Mouse (Mus musculus): ENCODE data around the gene Olfr640. TPM values are rescaled to one million over a fixed set of nuclear protein-coding genes. Genes with fewer than 3 reads are reported as not detected.

Olfr640 gene
- polyA plus RNA-seq (2012; rRNA removed), result not detected in 2 replicates

GRCm38 (mm10) chr7:104025473-104025872 is at the start of gene Olfr640:
Gene Olfr640 (minus strand): TSS chr7:104025573.

GRCm38 (mm10) chr7:104071769-104072168 is 46.4 kb upstream of the Olfr640 start, which contains the start of gene Olfr644:
Gene Olfr644 (minus strand): TSS chr7:104071869.

DNA sequence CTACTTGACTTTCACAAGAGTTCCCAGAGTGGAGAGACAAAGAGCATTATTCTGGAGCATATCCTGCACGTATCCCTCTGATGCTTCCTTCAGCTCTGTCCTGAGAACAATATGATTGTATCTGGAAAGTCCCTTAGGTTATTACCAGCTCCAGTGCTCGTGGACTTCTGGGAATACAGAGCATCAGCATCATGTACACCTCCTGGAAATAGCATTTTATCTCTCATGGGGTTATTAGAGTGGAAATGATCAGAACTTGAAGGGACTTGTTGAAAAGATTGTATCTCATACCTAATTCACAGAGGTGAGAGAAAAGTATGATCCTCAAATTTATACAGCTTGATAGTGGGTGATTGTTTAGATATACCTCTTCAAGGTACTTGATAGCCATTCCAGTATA is 36.0 kb upstream of the Olfr640 start, which contains the start of gene 4930516K23Rik:
4930516K23Rik (minus strand) TSS at position 101 of the 400 bp plus-strand sequence.

GRCm38 (mm10) chr7:104052566-104052965 is 27.2 kb upstream of the Olfr640 start, which contains the start of gene Olfr642:
Gene Olfr642 (minus strand): TSS chr7:104052666.

GRCm38 (mm10) chr7:104035145-104035544 is 9.8 kb upstream of the Olfr640 start, which contains the start of gene Olfr641:
Gene Olfr641 (plus strand): TSS chr7:104035445.

DNA sequence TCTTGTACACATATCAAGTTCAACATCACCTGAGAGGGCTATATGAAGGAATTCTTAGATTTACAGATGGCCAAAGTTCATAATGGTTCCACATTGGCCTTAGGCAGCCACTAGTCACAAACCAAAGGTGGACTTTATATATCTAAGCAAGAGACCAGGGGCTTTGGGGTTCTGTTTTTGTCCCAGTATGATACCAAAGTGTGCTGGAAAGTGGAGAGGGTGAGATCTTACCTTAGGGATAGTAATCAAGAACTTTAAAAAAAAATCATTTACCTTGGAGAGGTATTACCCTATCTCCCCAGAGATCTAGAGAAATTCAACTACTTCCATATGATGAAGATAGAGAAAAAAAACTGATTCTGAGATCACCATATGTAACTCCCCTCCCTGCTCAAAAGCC is 8.2 kb downstream of the Olfr640 start, which contains the start of gene Olfr639:
Olfr639 (minus strand) TSS at position 101 of the 400 bp plus-strand sequence.

GRCm38 (mm10) chr7:103998446-103998845 is 26.9 kb downstream of the Olfr640 start, which contains the start of gene Olfr638:
Gene Olfr638 (plus strand): TSS chr7:103998746.

DNA sequence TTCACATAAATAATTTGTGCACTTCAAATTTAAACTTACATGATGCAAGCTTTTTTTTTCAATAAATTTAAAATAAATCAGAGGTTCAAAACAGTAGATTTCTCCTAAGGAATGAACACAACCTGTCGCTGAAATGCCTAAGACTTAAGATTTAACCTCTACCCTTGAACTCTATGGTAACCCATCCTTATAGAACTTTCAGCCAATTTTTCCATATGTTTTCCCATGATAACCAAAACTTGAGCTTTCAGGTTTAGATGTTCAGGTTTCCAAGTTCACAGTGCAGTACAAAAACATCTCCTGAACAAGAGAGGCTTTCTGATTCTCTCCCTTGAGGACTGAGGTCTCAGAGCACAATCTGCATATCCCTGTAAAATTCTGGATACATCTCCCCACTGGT is 54.5 kb downstream of the Olfr640 start, which contains the start of gene Olfr635:
Olfr635 (plus strand) TSS at position 301 of the 400 bp plus-strand sequence.

Other genes with a start within 250 kb of the Olfr640 start
- not detected in 2 replicates for gene Olfr68, start 245.9 kb downstream of the Olfr640 start, polyA plus RNA-seq (2012; rRNA removed)
- not detected in 2 replicates for gene Olfr67, start 233.8 kb downstream of the Olfr640 start, polyA plus RNA-seq (2012; rRNA removed)
- 762 and 1,375 TPM in 2 replicates for gene Hbb-bt, start 211.6 kb downstream of the Olfr640 start, polyA plus RNA-seq (2012; rRNA removed)
- 2,826 and 5,558 TPM in 2 replicates for gene Hbb-bs, start 197.5 kb downstream of the Olfr640 start, polyA plus RNA-seq (2012; rRNA removed)
- gene Hbb-bh2, start 185.1 kb downstream of the Olfr640 start, polyA plus RNA-seq (2012; rRNA removed), result not detected in 2 replicates
- gene Hbb-bh1, start 182.4 kb downstream of the Olfr640 start, polyA plus RNA-seq (2012; rRNA removed), result 7.1 and 8.0 TPM in 2 replicates
- gene Hbb-y, start 172.4 kb downstream of the Olfr640 start, polyA plus RNA-seq (2012; rRNA removed), result 602 and 840 TPM in 2 replicates
- not detected in 2 replicates for gene Olfr66, start 139.3 kb downstream of the Olfr640 start, polyA plus RNA-seq (2012; rRNA removed)
- not detected in 2 replicates for gene Olfr64, start 131.1 kb downstream of the Olfr640 start, polyA plus RNA-seq (2012; rRNA removed)
- not detected in 2 replicates for gene Olfr65, start 122.1 kb downstream of the Olfr640 start, polyA plus RNA-seq (2012; rRNA removed)
- not detected in 2 replicates for gene Olfr631, start 96.7 kb downstream of the Olfr640 start, polyA plus RNA-seq (2012; rRNA removed)
- gene Olfr632, start 91.2 kb downstream of the Olfr640 start, polyA plus RNA-seq (2012; rRNA removed), result not detected in 2 replicates
- gene Olfr633, start 81.1 kb downstream of the Olfr640 start, polyA plus RNA-seq (2012; rRNA removed), result not detected in 2 replicates
- not detected in 2 replicates for gene Olfr635, start 54.4 kb downstream of the Olfr640 start, polyA plus RNA-seq (2012; rRNA removed)
- gene Olfr638, start 26.8 kb downstream of the Olfr640 start, polyA plus RNA-seq (2012; rRNA removed), result not detected in 2 replicates
- gene Olfr639, start 8.3 kb downstream of the Olfr640 start, polyA plus RNA-seq (2012; rRNA removed), result not detected in 2 replicates
- gene Olfr641, start 9.9 kb upstream of the Olfr640 start, polyA plus RNA-seq (2012; rRNA removed), result not detected in 2 replicates
- gene Olfr642, start 27.1 kb upstream of the Olfr640 start, polyA plus RNA-seq (2012; rRNA removed), result not detected in 2 replicates
- gene 4930516K23Rik, start 35.9 kb upstream of the Olfr640 start, polyA plus RNA-seq (2012; rRNA removed), result not detected in 2 replicates
- not detected in 2 replicates for gene Olfr644, start 46.3 kb upstream of the Olfr640 start, polyA plus RNA-seq (2012; rRNA removed)
- not detected in 2 replicates for gene Olfr645, start 59.9 kb upstream of the Olfr640 start, polyA plus RNA-seq (2012; rRNA removed)
- gene Olfr646, start 79.3 kb upstream of the Olfr640 start, polyA plus RNA-seq (2012; rRNA removed), result not detected in 2 replicates
- gene Ubqln5, start 104.3 kb upstream of the Olfr640 start, polyA plus RNA-seq (2012; rRNA removed), result not detected in 2 replicates
- not detected in 2 replicates for gene Olfr643, start 111.8 kb upstream of the Olfr640 start, polyA plus RNA-seq (2012; rRNA removed)
- gene Ubqln3, start 117.7 kb upstream of the Olfr640 start, polyA plus RNA-seq (2012; rRNA removed), result not detected in 2 replicates
- gene Ubqlnl, start 125.0 kb upstream of the Olfr640 start, polyA plus RNA-seq (2012; rRNA removed), result not detected in 2 replicates
- gene Olfm5, start 139.3 kb upstream of the Olfr640 start, polyA plus RNA-seq (2012; rRNA removed), result 0.15 TPM in 1 of 2 replicates, not detected in the other
- 0.10 TPM in 2 replicates for gene Olfr648, start 157.8 kb upstream of the Olfr640 start, polyA plus RNA-seq (2012; rRNA removed)
- not detected in 2 replicates for gene Olfr649, start 170.4 kb upstream of the Olfr640 start, polyA plus RNA-seq (2012; rRNA removed)
- gene Trim6, start 193.2 kb upstream of the Olfr640 start, polyA plus RNA-seq (2012; rRNA removed), result 0.45 and 0.96 TPM in 2 replicates
- gene Trim34a, start 218.9 kb upstream of the Olfr640 start, polyA plus RNA-seq (2012; rRNA removed), result 2.0 and 2.7 TPM in 2 replicates

Data from central nervous system, embryonic 14 days (tissue).